Mouse (Mus musculus) fat pad, adult 2 months (tissue): ENCODE measurements at regions not wholly inside any gene's neighbourhood (a gene's known extent, or its start where the extent isn't known, plus 50 kb on each side); places are given as distances from the start of the nearest gene placed in this dataset.

Experiments used
- DNase-seq: peaks from one replicate; pipeline ENCODE4 v3.0.0-alpha.2; 2011; ENCODE audit warnings: low read depth, low spot score; ENCODE audit errors: extremely low read depth

DNA sequence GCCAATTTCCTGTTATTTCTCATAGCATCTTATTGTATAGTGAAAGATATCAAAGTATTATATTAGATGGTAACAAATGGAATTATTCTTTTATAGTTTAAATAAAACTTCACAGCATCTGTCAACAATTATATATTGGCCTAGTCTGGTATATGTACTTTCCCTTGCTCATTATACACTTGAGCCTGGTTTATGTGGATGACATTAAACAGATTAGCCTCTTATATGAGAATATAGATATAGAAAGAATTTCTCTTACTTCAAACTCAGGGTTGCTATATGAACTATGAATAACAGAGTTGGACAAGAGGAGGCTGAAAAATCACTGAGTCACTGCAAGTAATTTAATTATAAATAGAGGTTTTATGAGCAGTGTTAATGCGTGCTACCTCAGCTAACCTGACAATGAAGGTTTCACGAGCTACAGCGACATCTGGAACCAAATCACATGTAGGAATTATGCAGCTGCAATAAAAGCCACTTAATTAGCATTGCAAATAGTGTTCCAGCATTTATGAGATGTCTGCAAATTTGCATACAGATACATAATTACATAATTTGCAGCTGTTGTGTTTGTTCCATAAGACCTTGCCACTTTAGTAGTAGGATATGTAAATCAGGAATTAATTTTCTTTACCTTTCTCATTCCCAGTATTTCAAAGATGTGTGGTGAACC, 452.9 kb upstream of the Frg1 start:
- no peak for DNase-seq

DNA sequence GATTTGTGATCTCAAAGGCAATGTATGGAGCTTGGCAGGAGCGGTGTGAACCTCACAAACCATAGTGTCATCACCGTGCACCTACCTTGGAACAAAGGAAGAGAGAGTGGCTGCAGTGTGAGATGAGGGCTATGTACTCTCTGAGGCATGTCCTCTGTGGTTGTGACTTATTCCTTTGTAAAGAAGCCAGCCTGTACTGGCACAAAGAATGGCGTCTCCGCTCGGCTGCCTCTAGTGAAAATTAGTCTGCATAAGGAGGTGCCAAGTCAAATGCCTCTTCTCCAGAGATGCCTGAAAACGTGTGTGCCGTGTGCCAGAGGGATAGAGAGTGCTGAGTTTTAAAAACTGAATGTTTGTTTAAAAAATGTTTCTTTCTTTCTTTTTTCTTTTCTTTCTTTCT, 444.0 kb upstream of the Frg1 start:
- no peak for DNase-seq

DNA sequence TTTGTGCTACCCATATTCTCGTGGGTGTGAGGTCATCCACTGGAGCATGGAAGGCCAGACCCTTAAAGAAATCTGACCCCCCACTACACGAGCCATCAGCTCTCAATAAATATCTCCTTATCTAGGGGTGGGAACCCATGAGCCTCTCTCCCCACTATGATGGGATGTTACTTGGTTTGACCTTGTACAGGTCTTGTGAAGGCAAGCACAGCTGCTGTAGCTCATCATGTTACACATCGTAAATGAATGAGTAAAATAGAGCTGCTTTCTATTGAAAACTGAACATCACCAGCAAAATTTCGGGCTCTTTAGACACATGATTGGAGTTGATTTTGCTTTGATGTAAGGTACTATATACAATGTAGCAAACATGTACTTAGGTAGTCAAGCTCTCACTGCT, 414.8 kb upstream of the Frg1 start:
- DNase-seq: no peak

DNA sequence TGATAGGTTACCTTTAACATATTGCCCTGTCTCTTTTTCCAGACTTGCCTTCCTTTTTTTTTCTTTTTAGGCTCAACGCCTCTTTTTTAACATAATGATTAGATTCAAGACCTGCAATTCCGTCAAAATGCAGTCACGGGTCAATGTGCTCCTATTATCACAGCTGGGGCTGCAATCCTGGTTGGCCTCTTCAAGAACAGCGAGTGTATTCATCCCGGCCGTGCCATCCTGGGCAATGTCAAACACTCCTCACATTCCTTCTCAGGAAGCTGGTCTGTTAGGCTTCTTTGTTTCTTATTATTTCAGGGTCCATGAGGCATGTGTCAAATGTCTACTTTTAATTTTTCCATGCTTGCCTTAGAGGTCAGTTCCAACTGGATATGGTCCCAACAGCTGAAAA, 413.5 kb upstream of the Frg1 start:
- DNase-seq: no peak

DNA sequence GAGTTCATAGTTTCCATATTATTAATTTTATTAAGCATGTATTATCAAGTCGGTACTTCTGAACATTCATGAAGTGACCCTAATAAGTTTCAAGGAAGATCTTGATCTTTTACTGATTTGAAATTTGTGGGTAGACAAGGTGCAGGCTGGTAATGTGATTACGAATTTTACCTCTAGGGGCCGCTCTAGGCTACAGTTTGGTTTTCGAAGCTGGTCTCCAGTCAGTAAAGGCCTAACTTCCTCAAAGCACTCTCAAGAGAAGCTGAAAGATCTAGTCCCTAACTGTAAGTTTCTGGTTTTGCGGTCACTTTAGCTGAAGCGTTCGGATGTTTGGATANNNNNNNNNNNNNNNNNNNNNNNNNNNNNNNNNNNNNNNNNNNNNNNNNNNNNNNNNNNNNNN, 408.1 kb upstream of the Frg1 start:
- no peak for DNase-seq

DNA sequence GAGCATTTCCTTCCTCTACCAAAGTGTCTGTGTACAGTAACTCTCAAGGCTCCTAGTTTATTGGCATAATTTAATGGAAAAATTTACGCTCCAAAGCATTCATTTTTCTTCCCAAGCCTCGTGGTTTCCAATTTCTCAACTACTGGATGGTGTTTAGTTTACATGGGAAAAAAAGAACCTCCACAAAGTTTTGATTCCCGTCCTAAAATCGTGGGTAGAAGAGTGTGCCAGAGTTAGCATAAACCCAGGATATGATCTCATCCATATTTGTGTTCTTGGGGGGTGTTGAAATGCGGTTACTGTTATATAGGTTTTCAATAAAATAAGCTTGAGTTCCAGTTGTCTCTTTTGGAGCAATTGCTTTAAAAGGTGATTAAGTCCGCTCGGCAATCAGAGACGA, 406.2 kb upstream of the Frg1 start:
- no peak for DNase-seq

DNA sequence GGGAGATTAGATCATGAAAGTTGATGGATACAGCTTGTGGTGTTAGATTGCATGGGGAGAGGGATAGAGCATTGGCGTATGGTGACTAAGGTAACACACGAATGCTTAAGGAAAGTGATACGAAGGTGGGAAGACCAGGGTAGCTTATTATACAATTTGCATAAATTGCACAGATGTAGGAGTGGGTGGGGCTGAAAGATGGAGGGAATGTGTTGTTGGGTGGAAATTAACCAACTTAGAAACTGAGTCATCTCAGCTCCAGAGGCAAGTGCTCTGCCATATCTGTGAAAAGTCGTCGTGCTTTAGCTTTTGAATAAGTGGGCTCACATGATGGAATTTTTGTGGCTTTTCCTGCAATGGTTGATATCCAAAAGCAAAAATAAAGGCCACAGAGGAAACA, 404.8 kb upstream of the Frg1 start:
- DNase-seq: no peak

DNA sequence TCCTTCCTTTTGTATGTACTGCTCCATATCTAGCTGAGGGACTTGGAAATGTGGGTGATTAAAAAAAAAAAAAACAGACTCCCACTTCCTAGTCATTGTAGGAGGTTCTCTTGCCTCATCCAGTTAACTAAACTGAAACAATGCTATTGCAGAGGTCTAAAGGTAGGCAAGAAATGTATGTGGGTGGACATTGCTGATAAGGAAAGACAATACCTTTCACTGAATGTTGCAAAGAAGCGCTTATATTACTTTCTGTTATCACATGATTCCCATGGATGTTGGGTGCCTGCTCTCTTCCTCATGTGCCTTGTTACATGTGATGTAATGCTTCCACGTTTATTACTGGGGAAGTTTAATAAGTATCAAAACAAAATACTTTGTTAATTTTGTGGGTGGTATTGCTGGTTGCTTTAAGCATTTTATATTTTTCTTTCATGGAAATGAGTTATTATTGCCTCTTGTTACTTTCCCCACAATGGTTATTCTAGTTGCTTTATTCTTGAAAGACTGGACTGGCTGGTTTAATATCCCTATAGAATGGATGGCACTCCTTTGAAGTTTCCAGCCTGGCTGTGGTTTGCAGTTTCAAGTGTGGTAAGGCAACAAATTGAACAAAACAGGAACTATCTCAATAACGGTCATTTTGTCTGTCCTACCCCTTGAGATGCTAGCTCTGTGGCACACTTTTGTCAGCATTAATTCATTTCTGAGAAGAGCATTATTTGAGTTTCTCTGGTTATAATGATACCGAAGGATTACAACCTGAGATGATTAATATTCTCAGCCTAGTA, 403.9 kb upstream of the Frg1 start:
- no peak for DNase-seq

DNA sequence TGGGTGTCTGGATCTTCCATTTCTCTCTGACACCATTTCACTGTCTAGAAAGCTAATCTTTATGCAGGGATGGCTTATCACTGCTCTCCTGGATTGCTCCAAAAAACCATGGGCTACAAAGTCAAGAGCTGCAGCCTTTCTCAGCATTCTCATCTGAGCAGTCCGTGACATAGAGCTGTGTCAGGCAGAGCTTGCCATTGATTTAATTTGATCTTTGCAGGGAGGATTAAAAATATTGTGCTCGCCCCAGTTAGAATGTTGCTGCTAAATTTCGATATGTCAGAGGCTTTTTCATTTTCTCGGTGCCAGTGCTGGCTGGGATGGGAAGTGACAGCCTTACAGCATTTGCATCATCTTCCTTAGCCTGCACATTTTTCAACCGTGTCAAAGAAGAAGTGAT, 401.7 kb upstream of the Frg1 start:
- DNase-seq: no peak

DNA sequence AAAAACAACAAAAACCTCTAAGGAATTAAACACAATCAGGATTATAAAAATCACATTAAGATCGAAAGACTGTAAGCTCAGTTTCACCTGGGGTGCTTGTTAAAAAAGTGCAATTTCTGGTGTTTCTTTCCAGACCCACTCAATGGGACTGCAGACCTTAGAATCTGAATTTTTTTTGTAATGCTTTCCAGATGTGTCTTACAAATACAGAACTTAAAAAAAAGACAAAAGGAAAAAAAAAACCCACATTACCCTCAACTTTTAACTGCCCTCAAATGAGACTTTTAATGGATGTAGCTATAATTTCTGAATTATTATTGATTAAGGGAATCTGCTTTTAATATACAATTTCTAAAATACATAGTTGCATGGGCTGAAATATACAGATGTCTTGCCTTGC, 401.2 kb upstream of the Frg1 start:
- no peak for DNase-seq

DNA sequence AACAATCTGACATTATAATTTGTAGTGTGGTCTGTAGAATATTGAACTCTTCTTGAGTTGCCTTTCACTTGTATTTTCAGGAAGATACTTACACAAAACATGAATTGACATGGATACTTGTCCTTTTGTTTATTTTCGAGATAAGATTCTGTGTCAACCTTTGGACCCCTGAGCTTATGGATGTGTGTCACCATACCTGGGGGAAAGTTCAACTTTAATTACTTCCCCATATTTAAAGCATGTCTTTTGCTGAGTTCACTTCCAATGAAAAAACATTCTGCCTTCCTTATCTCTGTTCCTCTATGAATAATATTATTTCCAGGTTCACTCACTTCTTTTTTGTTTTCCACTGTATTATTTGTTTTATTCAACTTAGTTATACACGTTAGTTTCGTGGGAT, 398.4 kb upstream of the Frg1 start:
- no peak for DNase-seq

DNA sequence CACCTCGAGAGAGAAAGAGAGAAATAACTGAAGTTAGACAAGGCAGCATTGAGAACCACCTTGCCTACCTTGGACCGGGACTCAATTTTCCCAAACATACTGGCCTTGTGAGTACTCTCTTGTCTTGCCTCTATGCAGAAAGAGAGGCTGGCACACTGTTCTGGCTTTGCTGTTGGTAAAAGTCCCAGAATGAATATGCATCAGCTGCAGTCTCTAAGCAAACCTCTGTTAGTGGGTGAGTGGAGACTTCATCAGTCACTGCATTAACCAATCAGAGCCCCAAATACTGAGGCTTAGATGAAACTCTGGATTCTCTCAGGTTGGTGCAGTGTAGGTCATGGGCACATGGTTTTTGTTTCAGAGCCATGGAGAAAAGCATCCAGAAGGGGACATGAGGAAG, 378.8 kb upstream of the Frg1 start:
- DNase-seq: no peak

DNA sequence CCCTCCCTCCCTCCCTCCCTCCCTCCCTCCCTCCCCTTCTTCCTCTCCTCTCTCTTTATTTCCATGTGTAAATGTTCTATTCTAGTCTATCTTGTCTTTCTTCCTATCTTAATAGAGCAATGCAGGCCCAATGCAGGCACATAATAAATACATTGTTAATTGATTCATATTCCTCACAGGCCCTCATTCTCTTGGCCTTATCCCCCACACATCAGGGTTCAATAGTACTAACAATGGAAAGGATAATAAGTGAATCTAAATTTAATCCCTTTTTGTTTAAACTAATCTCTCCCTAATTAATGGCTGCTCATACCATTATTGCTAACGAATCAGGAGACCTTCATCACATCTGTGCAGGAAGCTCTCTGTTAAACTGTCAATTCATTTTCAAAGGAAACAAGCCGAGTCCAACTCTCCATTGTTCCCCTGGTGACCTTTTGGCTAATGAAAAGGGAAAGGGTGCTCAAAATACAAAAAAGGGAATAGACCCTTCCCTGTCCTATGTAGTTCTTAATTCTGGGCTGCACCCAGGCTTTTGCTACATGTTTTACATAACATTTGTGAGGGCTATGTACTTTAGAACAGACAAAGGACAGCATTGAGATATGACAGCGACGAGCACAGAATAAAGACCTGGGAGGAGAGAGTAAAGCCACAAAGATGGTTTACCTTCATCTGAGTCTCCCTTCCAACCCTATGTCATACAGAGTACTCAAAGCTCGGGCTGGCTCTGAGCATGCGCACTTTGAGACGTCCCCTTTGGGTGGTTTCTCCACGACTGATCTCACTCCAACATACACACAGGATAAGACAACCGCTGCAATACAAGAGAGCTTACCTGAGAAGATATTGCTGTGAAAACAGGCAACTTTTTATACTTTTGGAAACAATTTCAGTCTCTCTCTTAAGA, 370.3 kb upstream of the Frg1 start:
- DNase-seq: no peak

DNA sequence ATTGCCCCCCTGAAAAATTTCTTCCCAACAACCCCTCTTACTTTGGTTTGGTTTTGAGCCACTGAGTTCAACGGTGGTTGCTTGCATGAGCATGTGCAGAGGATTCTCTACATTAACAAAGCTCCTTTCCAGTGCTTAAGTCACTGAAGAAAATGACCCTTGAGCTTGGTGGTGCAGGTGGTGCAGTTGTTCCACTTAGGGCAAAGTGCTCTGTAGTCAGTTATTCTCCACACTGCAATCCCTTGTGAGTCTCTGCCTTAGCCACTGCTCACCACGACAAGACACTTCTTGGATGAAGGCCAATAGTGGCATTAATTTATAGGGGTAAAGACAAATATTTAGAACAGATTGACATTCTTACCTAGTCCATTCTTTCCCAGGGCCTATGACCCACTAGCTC, 369.1 kb upstream of the Frg1 start:
- DNase-seq: no peak

DNA sequence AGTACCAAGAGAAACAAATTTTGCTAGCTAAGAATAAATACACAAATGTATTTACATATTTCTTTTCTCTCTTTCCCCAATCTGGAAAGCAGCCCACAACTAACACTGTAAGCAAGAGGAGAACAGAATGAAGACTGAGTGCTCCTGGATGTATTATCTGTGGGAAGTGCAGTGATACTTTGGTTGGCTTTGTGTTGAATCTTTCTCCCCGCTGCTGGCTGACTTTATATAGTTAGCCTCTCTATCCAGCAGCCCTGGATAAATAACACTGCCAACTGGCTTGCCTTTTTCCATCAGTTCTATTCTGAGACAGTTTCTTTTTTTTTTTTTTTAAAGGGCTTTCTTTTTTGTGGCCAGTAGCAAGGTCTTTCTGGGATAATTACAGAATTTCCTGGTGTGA, 366.0 kb upstream of the Frg1 start:
- DNase-seq: no peak

DNA sequence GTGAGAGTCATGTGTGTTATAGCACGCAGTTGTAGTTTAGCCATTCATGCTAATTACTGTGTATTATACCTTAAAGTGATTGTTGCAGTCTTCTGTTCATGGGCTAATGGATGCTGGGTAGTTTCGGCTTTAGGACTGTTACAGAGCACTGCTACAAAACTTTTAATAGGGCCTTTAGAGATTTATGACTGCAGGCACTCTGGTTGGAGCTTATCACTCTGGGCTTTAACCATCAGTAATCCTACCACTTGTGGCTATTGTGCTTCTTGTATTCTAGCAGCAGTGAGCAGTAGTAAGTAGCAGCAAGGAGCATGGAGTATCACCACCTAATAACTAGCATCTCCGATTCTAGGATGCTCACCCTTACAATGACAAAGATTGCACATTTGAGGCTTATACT, 362.6 kb upstream of the Frg1 start:
- DNase-seq: no peak

DNA sequence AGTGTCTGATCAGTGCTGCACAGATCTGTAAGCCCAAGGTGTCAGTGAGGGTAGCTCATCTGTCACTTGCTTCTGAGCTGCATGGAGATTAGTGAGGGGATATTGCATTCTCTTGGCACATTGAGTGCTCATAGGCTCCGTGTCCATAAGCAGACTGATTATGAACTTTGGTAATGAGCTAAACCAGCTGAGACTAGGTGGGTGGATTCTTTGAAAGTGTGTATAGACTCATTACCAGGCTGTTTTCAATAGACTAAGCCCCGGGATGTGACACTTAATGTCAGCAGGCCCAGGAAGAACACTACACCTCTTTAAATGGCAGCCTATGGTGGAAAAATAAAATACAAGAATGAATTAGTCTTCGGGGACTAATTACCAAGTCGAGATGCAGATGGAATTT, 354.9 kb upstream of the Frg1 start:
- no peak for DNase-seq

DNA sequence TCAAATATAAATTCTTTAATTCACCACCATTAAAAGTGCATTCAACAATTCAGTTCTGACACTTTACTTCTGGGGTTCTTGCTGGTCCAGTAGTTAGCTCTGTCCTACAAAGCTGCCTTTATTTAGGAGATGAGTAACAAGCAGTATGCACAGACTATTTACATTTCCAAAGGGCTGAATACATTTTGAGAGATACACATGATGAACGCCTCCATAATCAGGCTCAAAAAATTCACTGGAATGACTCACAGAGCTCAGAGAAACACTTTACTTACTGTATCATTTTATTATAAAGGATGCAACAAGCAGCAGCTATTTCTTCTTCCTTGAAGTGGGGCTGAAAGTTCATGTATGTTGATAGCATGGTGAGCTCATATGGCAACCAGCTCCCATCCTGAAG, 336.6 kb upstream of the Frg1 start:
- no peak for DNase-seq

DNA sequence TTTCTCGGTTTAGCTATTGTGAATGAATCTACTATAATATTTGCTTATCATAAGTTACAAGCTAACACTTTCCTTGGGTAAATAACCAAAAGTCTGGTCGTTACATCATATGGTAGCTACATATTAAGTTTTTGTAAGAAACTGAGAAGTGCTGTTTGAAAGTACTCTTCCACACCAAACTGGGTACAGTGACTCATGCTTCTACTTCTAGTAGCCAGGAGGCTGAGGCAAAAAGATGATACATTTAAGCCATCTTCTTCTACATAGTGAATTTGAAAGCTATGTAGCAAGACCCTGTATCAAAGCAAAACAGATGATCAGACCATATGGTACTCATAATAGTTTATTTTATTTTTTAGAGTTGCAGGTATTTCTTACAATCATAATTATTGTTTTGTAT, 335.8 kb upstream of the Frg1 start:
- no peak for DNase-seq

DNA sequence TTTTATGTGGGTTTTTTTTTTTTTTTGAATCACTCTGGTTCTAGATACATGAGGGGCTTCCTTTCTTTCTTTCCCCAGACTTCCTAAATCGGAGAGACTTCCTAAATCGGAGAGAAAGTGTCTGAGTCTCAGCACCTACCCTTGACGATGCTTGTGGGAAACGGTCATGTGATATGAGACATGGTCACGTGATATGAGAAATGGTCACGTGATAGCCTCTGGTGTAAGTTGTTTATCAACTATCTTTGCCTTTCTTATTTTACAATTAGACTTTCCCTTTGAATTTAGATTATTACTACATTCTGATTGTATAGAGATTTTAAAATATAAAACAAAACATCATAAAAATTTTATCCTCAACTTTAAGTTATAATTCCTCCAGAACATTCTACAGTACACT, 330.1 kb upstream of the Frg1 start:
- no peak for DNase-seq

DNA sequence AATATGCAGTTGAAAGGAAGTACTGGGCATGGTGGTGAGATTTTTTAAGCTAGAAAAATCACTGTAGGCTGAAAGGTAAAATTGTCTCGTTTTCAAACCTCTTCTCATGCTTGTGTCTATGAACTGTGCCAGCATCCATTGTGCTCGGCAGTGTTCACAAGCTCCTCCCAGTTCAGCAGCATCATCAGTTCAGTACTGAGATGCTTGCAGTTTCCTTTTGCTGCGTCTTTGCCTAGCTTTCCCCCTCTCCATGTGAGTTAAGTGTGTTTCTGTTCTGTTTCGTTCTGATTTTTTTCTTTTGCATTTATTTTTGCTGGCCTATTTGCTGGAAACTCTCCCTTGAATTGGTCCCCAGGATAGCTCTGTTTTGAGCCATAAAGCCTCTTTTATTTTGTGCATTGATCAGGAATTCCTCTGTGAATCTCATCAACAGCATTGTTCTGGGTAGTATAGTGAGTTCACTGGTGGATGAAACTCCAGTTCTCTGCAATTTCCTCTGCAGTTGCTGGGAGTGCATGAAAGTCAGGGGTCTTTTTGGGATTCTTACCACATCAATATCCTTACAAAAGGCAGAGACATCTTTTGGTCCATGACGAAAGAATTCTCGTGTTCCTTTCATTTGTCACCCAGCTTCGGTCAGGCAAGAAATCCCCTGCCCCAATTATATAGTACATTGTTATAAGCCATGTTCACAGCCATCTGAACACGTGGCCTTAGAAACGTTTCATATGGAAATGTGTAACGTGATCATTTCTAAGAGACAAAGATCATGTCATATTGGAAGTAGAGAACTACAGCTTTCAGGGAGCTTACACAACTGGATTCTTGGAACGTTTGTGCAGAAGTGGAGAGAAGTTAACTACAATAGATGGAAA, 326.2 kb upstream of the Frg1 start:
- DNase-seq: no peak
